Mouse (Mus musculus): ENCODE results near the gene Esrp2. TPM values are rescaled to one million over a fixed set of nuclear protein-coding genes. Genes with fewer than 3 reads are reported as not detected.

Gene Esrp2
- polyA plus RNA-seq (2015; fragmentation: Nextera tagmentation; extraction: Ambion mirVana): 0.23 and 1.7 TPM in 2 replicates

DNA sequence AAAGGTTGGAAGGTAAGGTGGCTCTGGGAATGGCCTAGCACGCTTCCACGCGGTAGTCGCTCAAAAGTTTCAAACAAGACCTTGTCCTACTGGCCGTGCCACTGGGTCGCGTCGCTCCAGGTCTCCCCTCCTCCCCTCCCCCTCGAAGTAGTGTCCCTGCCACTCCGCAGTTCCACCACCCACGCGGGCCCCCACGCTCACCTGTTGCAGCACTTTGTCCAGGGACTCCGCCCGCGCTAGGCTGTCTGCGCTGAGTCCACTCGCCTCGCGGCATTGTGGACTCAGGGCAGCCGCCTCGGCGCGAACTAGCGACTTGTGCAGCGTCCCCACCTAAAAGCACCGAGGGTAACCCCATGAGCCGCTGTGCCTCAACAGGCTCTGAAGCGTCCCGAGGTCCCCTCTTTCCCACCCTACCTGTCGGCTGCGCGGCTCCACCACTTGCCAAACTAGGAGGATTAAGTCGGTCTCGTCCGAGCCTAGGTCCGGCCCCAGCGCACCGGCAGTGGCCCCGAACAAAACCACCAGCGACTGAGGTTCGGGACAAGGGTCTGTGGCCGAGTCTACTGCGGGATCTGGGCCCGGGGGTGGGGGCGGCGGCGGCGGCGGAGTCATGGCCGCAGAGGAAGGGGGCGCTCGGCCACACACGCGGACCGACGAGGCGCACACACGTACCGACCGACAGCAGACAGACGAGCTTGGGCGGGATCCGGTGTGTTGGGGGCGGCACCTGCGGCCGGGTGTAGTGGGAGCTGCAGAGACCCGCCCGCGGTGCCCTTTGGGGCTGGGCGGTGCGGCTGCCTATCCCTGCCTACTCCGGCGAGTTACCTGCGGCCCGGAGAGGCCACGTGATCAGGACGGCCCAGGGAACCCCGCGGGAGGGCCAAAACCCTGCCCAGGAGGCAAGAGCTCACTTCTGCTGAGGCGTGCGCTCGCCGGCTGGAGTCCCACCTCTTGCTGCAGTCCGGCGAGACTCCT, at the start of gene Esrp2:
TSS of gene Esrp2 (minus strand) at position 819 of the 975 bp plus-strand sequence.

DNA sequence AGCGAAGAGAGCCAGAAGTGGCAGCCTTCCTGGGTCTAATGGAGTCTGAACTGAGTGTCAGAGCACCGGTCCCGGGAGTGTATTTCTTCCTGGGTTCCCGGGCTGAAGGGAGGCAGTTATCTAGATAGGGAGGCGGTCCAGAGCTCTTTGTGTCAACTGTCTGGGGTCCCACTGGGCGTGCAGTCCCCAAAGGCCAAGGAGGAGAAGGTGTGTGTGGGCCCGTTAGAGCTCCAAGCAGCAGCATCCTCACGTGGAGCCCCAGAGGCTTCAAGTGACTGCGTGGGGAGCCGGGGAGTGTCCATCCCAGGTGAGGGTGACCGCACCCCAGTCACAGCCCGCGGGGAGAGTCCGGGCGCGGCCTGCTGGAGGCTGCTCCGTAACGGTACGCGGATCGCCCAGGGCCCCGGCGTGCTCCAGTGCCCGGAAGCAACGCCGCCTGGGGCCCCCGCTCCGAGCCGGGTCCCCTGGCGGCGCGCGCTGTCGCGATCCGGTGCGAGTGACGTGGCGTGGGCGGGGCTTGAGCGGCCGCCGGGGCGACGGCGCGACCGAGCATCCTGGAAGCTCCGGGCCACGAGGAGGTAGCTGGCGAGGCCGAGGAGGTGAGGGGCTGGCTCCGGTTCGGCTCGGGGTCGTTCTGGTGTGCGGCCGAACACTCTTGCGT, 31.7 kb upstream of the Esrp2 start, which contains the start of gene Slc7a6:
TSS of gene Slc7a6 (plus strand) at position 502 of the 661 bp plus-strand sequence.

DNA sequence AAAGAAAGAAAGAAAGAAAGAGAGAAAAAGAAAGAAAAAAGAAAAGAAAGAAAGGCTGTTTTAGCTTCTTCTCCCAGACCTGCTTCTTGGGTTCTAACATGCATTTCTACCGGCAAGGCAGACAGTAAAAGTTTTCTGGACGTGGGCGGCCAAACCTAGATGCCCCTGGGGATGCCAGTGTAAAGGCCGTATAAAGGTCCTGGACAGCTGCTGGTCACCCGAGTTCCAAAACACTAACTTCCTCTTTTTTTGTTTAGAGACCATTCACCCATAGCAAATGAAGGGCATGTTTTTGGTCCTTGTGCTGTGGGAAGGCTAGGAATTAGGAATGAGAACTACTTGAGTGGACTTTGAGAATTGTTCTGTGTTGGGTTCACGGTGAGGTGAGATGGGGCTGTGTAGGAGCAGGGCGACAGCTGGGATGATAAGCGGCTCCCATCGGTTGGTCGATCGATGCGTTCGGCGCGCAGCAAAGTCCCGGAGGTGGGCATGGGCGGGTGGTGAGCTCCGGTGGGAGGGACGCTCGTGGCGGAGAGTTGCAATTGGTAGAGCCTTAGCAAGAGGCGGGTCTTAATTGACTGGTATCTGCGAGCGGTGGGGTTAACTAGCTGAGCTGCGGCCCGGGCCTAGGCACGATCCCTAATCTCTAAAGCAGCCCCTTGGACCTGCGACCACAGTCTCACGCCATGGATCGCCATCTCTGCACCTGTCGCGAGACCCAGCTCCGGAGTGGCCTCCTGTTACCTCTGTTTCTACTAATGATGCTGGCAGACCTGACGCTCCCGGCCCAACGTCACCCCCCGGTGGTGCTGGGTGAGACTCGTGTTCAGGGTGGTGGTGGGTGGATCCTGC, 13.3 kb upstream of the Esrp2 start, which contains the start of gene Pla2g15:
TSS of gene Pla2g15 (plus strand) at position 599 of the 852 bp plus-strand sequence.

Other genes with a start within 250 kb of the Esrp2 start
- 1.2 and 1.7 TPM in 2 replicates for gene Nrn1l, start 243.4 kb downstream of the Esrp2 start, polyA plus RNA-seq (2015; fragmentation: Nextera tagmentation; extraction: Ambion mirVana)
- gene Pskh1, start 236.5 kb downstream of the Esrp2 start, polyA plus RNA-seq (2015; fragmentation: Nextera tagmentation; extraction: Ambion mirVana): 16.8 and 17.0 TPM in 2 replicates
- gene Ctrl, start 203.1 kb downstream of the Esrp2 start, polyA plus RNA-seq (2015; fragmentation: Nextera tagmentation; extraction: Ambion mirVana): 0.32 TPM in 1 of 2 replicates, not detected in the other
- 36.6 and 38.1 TPM in 2 replicates for gene Psmb10, start 198.5 kb downstream of the Esrp2 start, polyA plus RNA-seq (2015; fragmentation: Nextera tagmentation; extraction: Ambion mirVana)
- gene Lcat, start 193.6 kb downstream of the Esrp2 start, polyA plus RNA-seq (2015; fragmentation: Nextera tagmentation; extraction: Ambion mirVana): 0.49 and 0.66 TPM in 2 replicates
- gene Slc12a4, start 170.9 kb downstream of the Esrp2 start, polyA plus RNA-seq (2015; fragmentation: Nextera tagmentation; extraction: Ambion mirVana): 15.2 and 16.0 TPM in 2 replicates
- not detected in 2 replicates for gene Dpep3, start 157.5 kb downstream of the Esrp2 start, polyA plus RNA-seq (2015; fragmentation: Nextera tagmentation; extraction: Ambion mirVana)
- 15.0 and 15.5 TPM in 2 replicates for gene Dus2, start 145.6 kb downstream of the Esrp2 start, polyA plus RNA-seq (2015; fragmentation: Nextera tagmentation; extraction: Ambion mirVana)
- not detected in 2 replicates for gene Dpep2nb, start 131.0 kb downstream of the Esrp2 start, polyA plus RNA-seq (2015; fragmentation: Nextera tagmentation; extraction: Ambion mirVana)
- 11.5 and 14.0 TPM in 2 replicates for gene Ddx28, start 125.1 kb downstream of the Esrp2 start, polyA plus RNA-seq (2015; fragmentation: Nextera tagmentation; extraction: Ambion mirVana)
- 2.9 and 3.2 TPM in 2 replicates for gene Nfatc3, start 78.1 kb downstream of the Esrp2 start, polyA plus RNA-seq (2015; fragmentation: Nextera tagmentation; extraction: Ambion mirVana)
- 5.5 and 8.9 TPM in 2 replicates for gene Pla2g15, start 13.4 kb upstream of the Esrp2 start, polyA plus RNA-seq (2015; fragmentation: Nextera tagmentation; extraction: Ambion mirVana)
- gene Slc7a6, start 31.9 kb upstream of the Esrp2 start, polyA plus RNA-seq (2015; fragmentation: Nextera tagmentation; extraction: Ambion mirVana): 9.0 and 13.3 TPM in 2 replicates
- gene Slc7a6os, start 74.0 kb upstream of the Esrp2 start, polyA plus RNA-seq (2015; fragmentation: Nextera tagmentation; extraction: Ambion mirVana): 13.8 and 16.6 TPM in 2 replicates
- 24.2 and 25.2 TPM in 2 replicates for gene Prmt7, start 74.0 kb upstream of the Esrp2 start, polyA plus RNA-seq (2015; fragmentation: Nextera tagmentation; extraction: Ambion mirVana)
- gene Smpd3, start 201.0 kb upstream of the Esrp2 start, polyA plus RNA-seq (2015; fragmentation: Nextera tagmentation; extraction: Ambion mirVana): 0.69 and 1.7 TPM in 2 replicates